Mouse (Mus musculus) adrenal gland, postnatal 36 days (tissue): Measurements from ENCODE around the gene Fen1. TPM values are rescaled to one million over a fixed set of nuclear protein-coding genes. Genes with fewer than 3 reads are reported as not detected.
"Not testable (repeated sequence)": the region's sequence is repeated elsewhere in the genome, so short reads cannot be mapped to it uniquely, and the experiment has no call there.

Source experiments
- DNase-seq, 2 experiments: peaks; one replicate each; pipeline ENCODE4 v3.0.0; 2021; ENCODE audit warnings: mixed read lengths in 1 of 2
- total RNA-seq, 2 experiments: library from RNA; stranded (reverse); gene quantifications; 2 replicates each; pipeline ENCODE4 v1.2.3; 2021

Fen1 gene
- total RNA-seq, 2 experiments from 2014 or later, result 12.0 to 18.4 TPM

- DNase-seq, result no peak
Measured at GRCm38 (mm10) chr19:10182142-10182541, 21.8 kb downstream of the Fen1 start.

- no peak for DNase-seq
Measured at GRCm38 (mm10) chr19:10181225-10181624, 22.7 kb downstream of the Fen1 start.

GRCm38 (mm10) chr19:10176941-10177372 is 27.0 kb downstream of the Fen1 start:
- peak; percentile 37 to 55 for DNase-seq

- DNase-seq, result no peak
Measured at GRCm38 (mm10) chr19:10176477-10176876, 27.5 kb downstream of the Fen1 start.

GRCm38 (mm10) chr19:10174956-10175355 is 29.0 kb downstream of the Fen1 start:
- DNase-seq, result no peak

GRCm38 (mm10) chr19:10173844-10174539 is 30.0 kb downstream of the Fen1 start:
- DNase-seq, result no peak

- no peak for DNase-seq
Measured at GRCm38 (mm10) chr19:10173116-10173718, 30.8 kb downstream of the Fen1 start.

- no peak for DNase-seq
Measured at GRCm38 (mm10) chr19:10171846-10172245, 32.1 kb downstream of the Fen1 start.

- no peak for DNase-seq
Measured at GRCm38 (mm10) chr19:10171359-10171758, 32.6 kb downstream of the Fen1 start.

GRCm38 (mm10) chr19:10170466-10170865 is 33.5 kb downstream of the Fen1 start:
- DNase-seq, result no peak

- not testable (repeated sequence) for DNase-seq
Measured at GRCm38 (mm10) chr19:10169692-10170330, 34.2 kb downstream of the Fen1 start.

GRCm38 (mm10) chr19:10169179-10169578 is 34.8 kb downstream of the Fen1 start:
- DNase-seq, result no peak

GRCm38 (mm10) chr19:10168441-10168840 is 35.5 kb downstream of the Fen1 start:
- no peak for DNase-seq

- DNase-seq, result no peak
Measured at GRCm38 (mm10) chr19:10167951-10168350, 36.0 kb downstream of the Fen1 start.

GRCm38 (mm10) chr19:10167112-10167511 is 36.9 kb downstream of the Fen1 start:
- DNase-seq, result no peak

- DNase-seq, result not testable (repeated sequence)
Measured at GRCm38 (mm10) chr19:10165928-10166327, 38.0 kb downstream of the Fen1 start.

- peak; percentile 42 to 64 for DNase-seq
Measured at GRCm38 (mm10) chr19:10163896-10164295, 40.1 kb downstream of the Fen1 start.

- no peak for DNase-seq
Measured at GRCm38 (mm10) chr19:10157725-10158124, 46.2 kb downstream of the Fen1 start.

- no peak for DNase-seq
Measured at GRCm38 (mm10) chr19:10149189-10149588, 54.8 kb downstream of the Fen1 start.
